ENCODE assay signal across 27 mouse cellular contexts in the genomic region with DNA sequence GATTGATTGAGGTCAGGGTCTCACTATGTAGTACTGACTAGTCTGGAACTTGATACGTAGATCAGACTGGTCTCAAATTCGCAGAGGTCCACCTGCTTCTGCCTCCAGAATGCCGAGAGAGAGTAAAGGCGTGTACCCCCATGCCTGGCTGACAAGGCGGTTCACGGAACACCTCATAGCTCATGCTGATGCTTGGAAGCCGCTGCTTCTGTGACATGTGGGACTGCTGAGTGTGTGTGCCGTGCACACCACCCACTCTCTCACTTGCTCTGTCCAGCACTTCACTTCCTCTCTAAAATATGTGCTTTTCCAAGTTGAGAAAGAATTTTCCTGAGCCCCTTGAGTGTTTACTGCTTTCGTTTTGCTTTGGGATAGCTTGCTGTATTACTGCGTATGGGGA. TPM values are rescaled to one million over a fixed set of nuclear protein-coding genes. Genes with fewer than 3 reads are reported as not detected.
DNase-seq lines count a peak whose midpoint lies in the region; ATAC-seq and TF ChIP-seq lines count a peak whose summit lies in the region.
"Had no signal": no experiment of that assay in that cellular context is flagged by ENCODE, and none has a peak within 500 bp of the region (broad histone marks: within the 10 kb centered on the region; RNA-seq: fewer than 3 reads in every experiment).

No protein-coding gene starts in this region.

- H3K4me2 ChIP-seq in lung, embryonic 15.5 days = no peak overlapping the region
- H3K4me2 ChIP-seq: embryonic facial prominence, embryonic 12.5 days; forebrain, embryonic 15.5 days; heart, embryonic 15.5 days; liver, embryonic 12.5 days; midbrain, embryonic 12.5 days; neural tube, embryonic 12.5 days had no signal

- no peak for TF ChIP-seq CTCF in heart, adult 2 months (IDR thresholded peaks at IDR 0.05)

- H3K9ac ChIP-seq in heart, adult 2 months (ENCODE audit: low read depth, low read length) = 0 out of 2 replicates have a peak overlapping the region, but pooled peaks have one; percentile 28
- no peak overlapping the region for H3K9ac ChIP-seq in lung, embryonic 15.5 days
- H3K9ac ChIP-seq: embryonic facial prominence, embryonic 12.5 days; forebrain, embryonic 15.5 days; heart, embryonic 15.5 days; liver, embryonic 12.5 days; liver, postnatal 0 days; midbrain, embryonic 12.5 days; neural tube, embryonic 12.5 days had no signal

- peaks cover 8% of the 10 kb centered on the region for H3K36me3 ChIP-seq in heart, adult 2 months (ENCODE audit: control insufficient read depth, insufficient read depth, low read length)
- H3K36me3 ChIP-seq in lung, embryonic 15.5 days = no peaks in the 10 kb centered on the region
- H3K36me3 ChIP-seq in limb, embryonic 10.5 days = no peaks in the 10 kb centered on the region
- H3K36me3 ChIP-seq in hindbrain, embryonic 10.5 days = no peaks in the 10 kb centered on the region
- H3K36me3 ChIP-seq: embryonic facial prominence, embryonic 12.5 days; forebrain, embryonic 15.5 days; heart, embryonic 15.5 days; liver, embryonic 12.5 days; midbrain, embryonic 12.5 days; neural tube, embryonic 12.5 days had no signal

- no peak overlapping the region for H3K4me3 ChIP-seq in heart, adult 2 months
- no peak overlapping the region for H3K4me3 ChIP-seq in lung, embryonic 15.5 days
- H3K4me3 ChIP-seq in limb, embryonic 10.5 days = no peak overlapping the region
- no peak overlapping the region for H3K4me3 ChIP-seq in hindbrain, embryonic 10.5 days
- H3K4me3 ChIP-seq: embryonic facial prominence, embryonic 12.5 days; forebrain, embryonic 15.5 days; heart, embryonic 15.5 days; left cerebral cortex, adult 2 months; liver, embryonic 12.5 days; midbrain, embryonic 12.5 days; myocyte; neural tube, embryonic 12.5 days had no signal

- H3K27ac ChIP-seq in heart, adult 2 months = no peak overlapping the region
- no peak overlapping the region for H3K27ac ChIP-seq in lung, embryonic 15.5 days
- no peak overlapping the region for H3K27ac ChIP-seq in limb, embryonic 10.5 days
- no peak overlapping the region for H3K27ac ChIP-seq in hindbrain, embryonic 10.5 days
- H3K27ac ChIP-seq: embryonic facial prominence, embryonic 12.5 days; forebrain, embryonic 15.5 days; heart, embryonic 15.5 days; left cerebral cortex, adult 2 months; liver, embryonic 12.5 days; midbrain, embryonic 12.5 days; neural tube, embryonic 12.5 days; stomach, postnatal 0 days had no signal

- H3K4me1 ChIP-seq in heart, adult 2 months (ENCODE audit: control insufficient read depth, insufficient read depth, low read length) = peaks cover 6% of the 10 kb centered on the region
- peaks cover 53% of the 10 kb centered on the region for H3K4me1 ChIP-seq in lung, embryonic 15.5 days
- peaks cover 68% of the 10 kb centered on the region for H3K4me1 ChIP-seq in limb, embryonic 10.5 days
- peaks cover 27% of the 10 kb centered on the region for H3K4me1 ChIP-seq in hindbrain, embryonic 10.5 days (replicated peaks)
- H3K4me1 ChIP-seq: liver, embryonic 12.5 days had no signal

- H3K27me3 ChIP-seq in heart, adult 2 months (ENCODE audit: control insufficient read depth, insufficient read depth, low read length) = no peaks in the 10 kb centered on the region
- H3K27me3 ChIP-seq in lung, embryonic 15.5 days = no peaks in the 10 kb centered on the region
- no peaks in the 10 kb centered on the region for H3K27me3 ChIP-seq in limb, embryonic 10.5 days (ENCODE audit: low read depth, poor library complexity, severe bottlenecking)
- H3K27me3 ChIP-seq in hindbrain, embryonic 10.5 days (ENCODE audit: insufficient read depth, poor library complexity, severe bottlenecking) = no peaks in the 10 kb centered on the region
- H3K27me3 ChIP-seq: embryonic facial prominence, embryonic 12.5 days; forebrain, embryonic 15.5 days; heart, embryonic 15.5 days; liver, embryonic 12.5 days; midbrain, embryonic 12.5 days; neural tube, embryonic 12.5 days had no signal

- DNase-seq in heart, adult 2 months = no peak
- DNase-seq in heart, postnatal 36 days = no peak
- no peak for DNase-seq in lung, postnatal 36 days
- peak; percentile 61 for DNase-seq in limb, embryonic 10.5 days (ENCODE audit: low spot score)
- DNase-seq in mesoderm, embryonic 11.5 days (ENCODE audit: low read depth, low spot score) = peak; percentile 30
- no peak for DNase-seq in hindbrain, embryonic 10.5 days (ENCODE audit: low spot score)
- DNase-seq: adrenal gland, postnatal 25 days; B cell, adult 2 months; cerebellum, postnatal 25 days; kidney, adult 18-20 months; kidney, postnatal 14 days; liver, postnatal 0 days; right cerebral cortex, adult 18-20 months; thymus, adult 18-20 months; thymus, postnatal 25 days had no signal

- H3K79me2 ChIP-seq in heart, adult 2 months (replicated peaks; ENCODE audit: control insufficient read depth, insufficient read depth, low read length) = 0 out of 2 replicates have a peak, but pooled peaks cover 1% of the 10 kb centered on the region

- peak; percentile 36; the same call in 1 of the 2 replicates for ATAC-seq in lung, embryonic 15.5 days (ENCODE audit: borderline replicate concordance, extremely low read depth, low FRiP score, low TSS enrichment)
- ATAC-seq: forebrain, embryonic 15.5 days; hindbrain, embryonic 16.5 days; liver, embryonic 12.5 days; liver, postnatal 0 days had no signal

- intact Hi-C loops in heart, adult 2 months (cut with DNase I) = no loop called here
- intact Hi-C loops in heart, postnatal 36 days (cut with DNase I) = loop anchor here (2.0 kb wide), 1 partner anchor 14 kb away; no protein-coding TSS in a partner anchor

- H3K9me3 ChIP-seq in lung, embryonic 15.5 days = no peaks in the 10 kb centered on the region
- H3K9me3 ChIP-seq in limb, embryonic 10.5 days (replicated peaks) = no peaks in the 10 kb centered on the region
- no peaks in the 10 kb centered on the region for H3K9me3 ChIP-seq in hindbrain, embryonic 10.5 days
- H3K9me3 ChIP-seq: embryonic facial prominence, embryonic 12.5 days; forebrain, embryonic 15.5 days; heart, embryonic 15.5 days; liver, embryonic 12.5 days; midbrain, embryonic 12.5 days; neural tube, embryonic 12.5 days had no signal

- no peak for TF ChIP-seq POLR2A in heart, adult 2 months (IDR thresholded peaks at IDR 0.05; ENCODE audit: insufficient read depth, low read depth, low read length)

- no peak for TF ChIP-seq EP300 in heart, adult 2 months (IDR thresholded peaks at IDR 0.05; ENCODE audit: insufficient read depth, low read depth, low read length)

- 68% methylated on average over 10 of the region's 10 CpGs for WGBS in heart, adult 2 months
- 40% methylated on average over 10 of the region's 10 CpGs for WGBS in lung, embryonic 15.5 days
- WGBS in limb, embryonic 10.5 days = 73% methylated on average over 10 of the region's 10 CpGs
- 89% methylated on average over 10 of the region's 10 CpGs for WGBS in hindbrain, embryonic 10.5 days

RNA-seq across cellular contexts. Expression of a gene that starts 15.1 kb away (rescaled TPM):
- 10 to 100 TPM; 51.4 to 53.5 TPM for total RNA-seq in heart, adult 2 months (2021)
- polyA plus RNA-seq in heart, adult 2 months (2012; rRNA removed) = 79.4 and 143 TPM in 2 replicates
- total RNA-seq in heart, postnatal 36 days (2021) = 10 to 100 TPM; 48.1 to 57.9 TPM
- 79.3 and 82.4 TPM in 2 replicates for polyA plus RNA-seq in lung, embryonic 15.5 days (2015; fragmentation: Nextera tagmentation; extraction: Ambion mirVana)
- 61.8 and 90.1 TPM in 2 replicates for polyA plus RNA-seq in limb, embryonic 10.5 days (2016; fragmentation: Nextera tagmentation; extraction: Ambion mirVana)
- polyA plus RNA-seq in hindbrain, embryonic 10.5 days (2016; fragmentation: Nextera tagmentation; extraction: Ambion mirVana) = 51.6 and 57.0 TPM in 2 replicates
- total RNA-seq: hematopoietic stem cell, adult 5-6 weeks had no signal

RNA-seq across cellular contexts. Expression of a gene that starts 39.4 kb away (rescaled TPM):
- 10 to 100 TPM; 48.3 to 59.6 TPM for total RNA-seq in heart, adult 2 months (2021)
- 37.1 and 61.5 TPM in 2 replicates for polyA plus RNA-seq in heart, adult 2 months (2012; rRNA removed)
- 10 to 100 TPM; 54.1 to 55.3 TPM for total RNA-seq in heart, postnatal 36 days (2021)
- polyA plus RNA-seq in lung, embryonic 15.5 days (2015; fragmentation: Nextera tagmentation; extraction: Ambion mirVana) = 39.4 and 46.1 TPM in 2 replicates
- polyA plus RNA-seq in limb, embryonic 10.5 days (2016; fragmentation: Nextera tagmentation; extraction: Ambion mirVana) = 36.4 and 46.3 TPM in 2 replicates
- polyA plus RNA-seq in hindbrain, embryonic 10.5 days (2016; fragmentation: Nextera tagmentation; extraction: Ambion mirVana) = 39.3 and 39.9 TPM in 2 replicates

Comparison
In these comparisons a context has a peak if more than half of its experiments do, and no peak if none do; other contexts are left out.
1. DNase-seq: peak in limb, embryonic 10.5 days (single experiment) and mesoderm, embryonic 11.5 days (single experiment); none in heart, adult 2 months (0 of 2), heart, postnatal 36 days (0 of 2), lung, postnatal 36 days (single experiment) and hindbrain, embryonic 10.5 days (single experiment).